Comparison of ENCODE assay signal across 8 mouse cellular contexts in the genomic region with DNA sequence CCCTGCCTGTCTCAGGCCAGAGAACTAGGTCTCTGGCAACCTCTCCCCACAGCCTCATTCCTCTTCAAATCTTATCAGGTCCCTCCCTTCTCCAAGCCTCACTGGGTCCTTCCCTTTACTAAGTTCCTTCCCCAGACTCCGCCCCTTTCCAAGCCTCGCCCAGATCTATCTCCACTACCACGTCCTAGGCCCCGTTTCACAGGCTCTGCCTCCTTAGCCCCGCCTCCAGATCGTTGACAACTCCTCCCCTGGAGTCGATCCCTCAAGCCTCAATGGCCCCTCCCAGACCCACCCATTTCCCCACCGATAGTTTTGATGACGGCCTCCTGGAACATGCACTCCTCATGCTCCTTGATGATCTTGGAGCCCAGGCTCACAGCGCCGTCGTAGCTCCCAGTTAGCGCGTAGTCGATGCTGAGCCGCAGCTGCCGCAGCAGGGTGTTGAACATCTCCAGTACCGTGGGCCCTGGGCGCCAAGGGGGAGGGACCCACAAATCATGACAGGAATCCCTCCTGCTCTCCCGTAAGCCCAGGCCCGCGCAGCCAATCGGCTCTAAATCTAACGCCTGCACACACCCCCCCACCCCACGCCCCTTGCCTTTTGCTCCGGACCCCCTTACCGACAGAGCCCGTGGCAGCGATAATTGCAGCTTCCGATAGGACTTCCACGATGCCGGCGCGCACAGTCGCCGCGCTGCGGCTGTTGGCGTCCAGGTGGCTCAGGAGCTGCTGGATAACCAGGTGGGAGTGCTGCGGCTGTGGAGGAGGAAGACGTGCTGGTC. TPM values are rescaled to one million over a fixed set of nuclear protein-coding genes. Genes with fewer than 3 reads are reported as not detected.
DNase-seq lines count a peak whose midpoint lies in the region; ATAC-seq and TF ChIP-seq lines count a peak whose summit lies in the region.

No protein-coding gene starts in this region.

- peaks cover 21% of the 10 kb centered on the region for H3K27me3 ChIP-seq in embryonic facial prominence, embryonic 10.5 days (replicated peaks; ENCODE audit: low read depth, poor library complexity, severe bottlenecking)
- no peaks in the 10 kb centered on the region for H3K27me3 ChIP-seq in intestine, postnatal 0 days (replicated peaks; ENCODE audit: control insufficient read depth, insufficient read depth, low read length)
- peaks cover 21% of the 10 kb centered on the region for H3K27me3 ChIP-seq in midbrain, embryonic 10.5 days (ENCODE audit: low read depth, poor library complexity, severe bottlenecking)

- H3K4me2 ChIP-seq in intestine, postnatal 0 days (replicated peaks; ENCODE audit: low read depth) = peak overlapping the region; percentile 85

- peak overlapping the region; percentile 68 for H3K4me3 ChIP-seq in embryonic facial prominence, embryonic 10.5 days
- peak overlapping the region; percentile 35 for H3K4me3 ChIP-seq in intestine, postnatal 0 days (ENCODE audit: low read depth, low read length)
- peak overlapping the region; percentile 61 for H3K4me3 ChIP-seq in midbrain, embryonic 10.5 days

- WGBS in embryonic facial prominence, embryonic 10.5 days = under 1% methylated on average over 41 of the region's 41 CpGs
- under 1% methylated on average over 41 of the region's 41 CpGs for WGBS in intestine, postnatal 0 days
- WGBS in midbrain, embryonic 10.5 days = under 1% methylated on average over 41 of the region's 41 CpGs

- peak; percentile 48 to 78 for DNase-seq in urinary bladder, adult 18-20 months (ENCODE audit: low spot score in 2 of 2)
- no peak for DNase-seq in urinary bladder, postnatal 10 days (ENCODE audit: low spot score)
- peak; percentile 87 for DNase-seq in embryonic facial prominence, embryonic 10.5 days (ENCODE audit: low spot score)
- DNase-seq in left cerebral cortex, postnatal 36 days (ENCODE audit: low spot score in 2 of 2) = peak; percentile 73 to 74
- peak; percentile 79 for DNase-seq in midbrain, embryonic 10.5 days (ENCODE audit: low spot score)
- peak; percentile 66 for DNase-seq in right cerebral cortex, postnatal 4 days

- TF ChIP-seq CTCF in intestine, postnatal 0 days (IDR thresholded peaks at IDR 0.05; ENCODE audit: low read depth) = no peak

- peaks cover 16% of the 10 kb centered on the region for H3K36me3 ChIP-seq in embryonic facial prominence, embryonic 10.5 days (replicated peaks)
- H3K36me3 ChIP-seq in intestine, postnatal 0 days (ENCODE audit: control insufficient read depth, insufficient read depth) = no peaks in the 10 kb centered on the region; the same call in 1 of the 2 replicates
- peaks cover 21% of the 10 kb centered on the region for H3K36me3 ChIP-seq in midbrain, embryonic 10.5 days

- no peaks in the 10 kb centered on the region for H3K9me3 ChIP-seq in embryonic facial prominence, embryonic 10.5 days
- no peaks in the 10 kb centered on the region for H3K9me3 ChIP-seq in intestine, postnatal 0 days (ENCODE audit: control insufficient read depth)
- H3K9me3 ChIP-seq in midbrain, embryonic 10.5 days (replicated peaks) = no peaks in the 10 kb centered on the region

- intact Hi-C loops in left cerebral cortex, postnatal 36 days (cut with DNase I) = loop anchor here (5.0 kb wide), 1 partner anchor 54 kb away; no protein-coding TSS in a partner anchor

- peak; percentile 96 for ATAC-seq in granulocyte monocyte progenitor cell, adult 5-6 weeks (replicated peaks; ENCODE audit: poor library complexity, severe bottlenecking)
- peak; percentile 91 for ATAC-seq in intestine, postnatal 0 days

- peak overlapping the region; percentile 59 for H3K27ac ChIP-seq in embryonic facial prominence, embryonic 10.5 days (replicated peaks)
- H3K27ac ChIP-seq in intestine, postnatal 0 days (ENCODE audit: low read depth, low read length) = 0 out of 2 replicates have a peak overlapping the region, but pooled peaks have one; percentile 15
- H3K27ac ChIP-seq in midbrain, embryonic 10.5 days (replicated peaks) = 0 out of 2 replicates have a peak overlapping the region, but pooled peaks have one; percentile 39

- H3K9ac ChIP-seq in intestine, postnatal 0 days (ENCODE audit: low read depth, low read length) = peak overlapping the region; percentile 40

- H3K4me1 ChIP-seq in embryonic facial prominence, embryonic 10.5 days = peaks cover 22% of the 10 kb centered on the region
- peaks cover 2% of the 10 kb centered on the region; the same call in 1 of the 2 replicates for H3K4me1 ChIP-seq in intestine, postnatal 0 days (replicated peaks; ENCODE audit: control insufficient read depth, insufficient read depth, low read length)
- H3K4me1 ChIP-seq in midbrain, embryonic 10.5 days = peaks cover 21% of the 10 kb centered on the region

RNA-seq across cellular contexts. Expression of a gene that starts 26.8 kb away (rescaled TPM):
- 6.3 and 17.0 TPM in 2 replicates for polyA plus RNA-seq in embryonic facial prominence, embryonic 10.5 days (2016; fragmentation: Nextera tagmentation; extraction: Ambion mirVana)
- total RNA-seq in granulocyte monocyte progenitor cell, adult 5-6 weeks (2014; fragmentation: Nextera tagmentation) = not detected in 2 replicates
- total RNA-seq in granulocyte monocyte progenitor cell, adult 5-6 weeks (2017) = 1.4 and 3.3 TPM in 2 replicates
- 1.0 and 1.3 TPM in 2 replicates for polyA plus RNA-seq in intestine, postnatal 0 days (2015; fragmentation: Nextera tagmentation; extraction: Ambion mirVana)
- 1 to 10 TPM; 1.6 to 3.2 TPM for total RNA-seq in left cerebral cortex, postnatal 36 days (2021)
- 7.8 and 8.2 TPM in 2 replicates for polyA plus RNA-seq in midbrain, embryonic 10.5 days (2016; fragmentation: Nextera tagmentation; extraction: Ambion mirVana)

RNA-seq across cellular contexts. Expression of a gene that starts 57.2 kb away (rescaled TPM):
- polyA plus RNA-seq in embryonic facial prominence, embryonic 10.5 days (2016; fragmentation: Nextera tagmentation; extraction: Ambion mirVana) = 7.3 and 8.4 TPM in 2 replicates
- 0.21 and 0.58 TPM in 2 replicates for total RNA-seq in granulocyte monocyte progenitor cell, adult 5-6 weeks (2014; fragmentation: Nextera tagmentation)
- 0.13 and 0.21 TPM in 2 replicates for total RNA-seq in granulocyte monocyte progenitor cell, adult 5-6 weeks (2017)
- 3.2 and 3.9 TPM in 2 replicates for polyA plus RNA-seq in intestine, postnatal 0 days (2015; fragmentation: Nextera tagmentation; extraction: Ambion mirVana)
- total RNA-seq in left cerebral cortex, postnatal 36 days (2021) = 100 to 1,000 TPM; 105 TPM
- 8.4 and 13.4 TPM in 2 replicates for polyA plus RNA-seq in midbrain, embryonic 10.5 days (2016; fragmentation: Nextera tagmentation; extraction: Ambion mirVana)
